Mouse (Mus musculus): ENCODE measurements around the gene Mthfd1l.
"Not testable (repeated sequence)": the region's sequence is repeated elsewhere in the genome, so short reads cannot be mapped to it uniquely, and the experiment has no call there.

Gene Mthfd1l

GRCm38 (mm10) chr10:4160242-4160785 is 187.4 kb downstream of the Mthfd1l start:
- DNase-seq: no peak

- DNase-seq: no peak
These were observed 189.1 kb downstream of the Mthfd1l start for GRCm38 (mm10) chr10:4162049-4162448.

- no peak for DNase-seq
These were observed 190.1 kb downstream of the Mthfd1l start for GRCm38 (mm10) chr10:4162976-4163375.

GRCm38 (mm10) chr10:4164681-4165080 is 191.8 kb downstream of the Mthfd1l start:
- no peak for DNase-seq

- no peak for DNase-seq
These were observed 195.4 kb downstream of the Mthfd1l start for GRCm38 (mm10) chr10:4168222-4168798.

- DNase-seq: no peak
These were observed 201.3 kb downstream of the Mthfd1l start for GRCm38 (mm10) chr10:4174229-4174628.

- no peak for DNase-seq
These were observed 201.8 kb downstream of the Mthfd1l start for GRCm38 (mm10) chr10:4174717-4175116.

- no peak for DNase-seq
These were observed 204.4 kb downstream of the Mthfd1l start for GRCm38 (mm10) chr10:4177285-4177684.

GRCm38 (mm10) chr10:4179049-4179790 is 206.3 kb downstream of the Mthfd1l start:
- no peak for DNase-seq

- no peak for DNase-seq
These were observed 209.0 kb downstream of the Mthfd1l start for GRCm38 (mm10) chr10:4181953-4182352.

GRCm38 (mm10) chr10:4182406-4182805 is 209.5 kb downstream of the Mthfd1l start:
- DNase-seq: no peak

GRCm38 (mm10) chr10:4188614-4189402 is 215.9 kb downstream of the Mthfd1l start:
- DNase-seq: no peak

GRCm38 (mm10) chr10:4189422-4189821 is 216.5 kb downstream of the Mthfd1l start:
- DNase-seq: no peak

GRCm38 (mm10) chr10:4198978-4199377 is 226.1 kb downstream of the Mthfd1l start:
- DNase-seq: no peak

GRCm38 (mm10) chr10:4199926-4200325 is 227.0 kb downstream of the Mthfd1l start:
- no peak for DNase-seq

- no peak for DNase-seq
These were observed 227.7 kb downstream of the Mthfd1l start for GRCm38 (mm10) chr10:4200546-4201104.

GRCm38 (mm10) chr10:4201141-4201540 is 228.2 kb downstream of the Mthfd1l start:
- no peak for DNase-seq

GRCm38 (mm10) chr10:4203651-4204050 is 230.7 kb downstream of the Mthfd1l start:
- DNase-seq: not testable (repeated sequence)

- no peak for DNase-seq
These were observed 236.1 kb downstream of the Mthfd1l start for GRCm38 (mm10) chr10:4209040-4209439.

GRCm38 (mm10) chr10:4210313-4211066 is 237.6 kb downstream of the Mthfd1l start:
- no peak for DNase-seq

GRCm38 (mm10) chr10:4211067-4211447 is 238.1 kb downstream of the Mthfd1l start:
- no peak for DNase-seq
